Mouse (Mus musculus) CD4-positive, CD25-positive, alpha-beta regulatory T cell, adult 4 months (primary cell): Measurements from ENCODE around the gene Mdga1. TPM values are rescaled to one million over a fixed set of nuclear protein-coding genes. Genes with fewer than 3 reads are reported as not detected.

ENCODE experiments used
- ATAC-seq: one replicate; pipeline ENCODE4 v1.8.0; 2017
- polyA plus RNA-seq, 2 experiments: library from polyadenylated mRNA; unstranded; fragments of 100-300 nt; shearing (Covaris generic); gene quantifications; one replicate each; pipeline ENCODE4 v1.2.1; 2017

The Mdga1 gene
- polyA plus RNA-seq, 2 experiments from 2014 or later, result not detected

- ATAC-seq, result no peak
These were observed 86.5 kb downstream of the Mdga1 start for GRCm38 (mm10) chr17:29883351-29883750.

DNA sequence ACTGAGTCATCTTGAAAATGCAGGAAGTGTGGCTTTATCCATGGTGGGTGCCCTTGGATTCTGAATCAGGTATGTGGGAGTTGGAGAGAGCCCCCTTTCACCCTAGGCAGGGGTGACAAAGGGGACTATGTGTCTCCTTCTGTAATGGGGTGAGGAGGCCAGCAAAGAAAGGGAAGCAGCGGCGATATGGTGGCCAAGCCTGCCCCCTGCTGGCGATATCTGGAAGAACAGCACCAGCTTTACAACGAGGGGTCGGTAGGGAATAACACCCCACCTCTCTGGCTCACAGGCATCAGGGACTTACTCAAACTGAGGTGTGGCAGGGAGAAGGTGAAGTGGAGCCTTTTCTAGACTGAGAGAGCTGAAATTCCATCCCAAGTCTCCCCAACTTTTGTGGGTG lies 87.0 kb downstream of the Mdga1 start:
- ATAC-seq, result peak; percentile 32

GRCm38 (mm10) chr17:29880251-29880650 lies 89.6 kb downstream of the Mdga1 start:
- ATAC-seq, result no peak

GRCm38 (mm10) chr17:29878990-29879389 lies 90.9 kb downstream of the Mdga1 start:
- ATAC-seq, result no peak

GRCm38 (mm10) chr17:29874082-29874679 lies 95.7 kb downstream of the Mdga1 start:
- ATAC-seq, result no peak

DNA sequence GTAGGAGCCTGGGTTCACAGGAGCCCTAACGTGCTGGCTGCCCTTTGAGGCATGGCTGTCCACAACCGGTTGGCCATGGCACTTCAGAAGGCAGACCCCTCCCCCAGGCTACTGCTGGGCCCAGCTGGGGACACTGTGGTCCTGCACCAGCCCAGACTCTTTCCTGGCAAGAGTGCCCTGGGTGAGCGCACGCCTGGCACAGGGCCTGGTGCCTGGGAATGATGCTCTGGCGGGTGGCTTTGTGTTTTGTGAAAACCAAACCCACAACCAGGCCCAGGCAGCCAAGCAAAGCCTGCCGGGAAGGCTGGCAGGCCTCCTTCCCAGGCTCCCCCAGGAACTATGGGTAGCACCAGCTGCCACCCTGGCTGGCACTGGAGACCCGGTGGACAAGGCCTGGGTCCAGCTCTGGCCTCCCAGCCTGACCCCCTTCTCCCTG lies 96.3 kb downstream of the Mdga1 start:
- no peak for ATAC-seq

- no peak for ATAC-seq
These were observed 99.6 kb downstream of the Mdga1 start for GRCm38 (mm10) chr17:29870316-29870715.

DNA sequence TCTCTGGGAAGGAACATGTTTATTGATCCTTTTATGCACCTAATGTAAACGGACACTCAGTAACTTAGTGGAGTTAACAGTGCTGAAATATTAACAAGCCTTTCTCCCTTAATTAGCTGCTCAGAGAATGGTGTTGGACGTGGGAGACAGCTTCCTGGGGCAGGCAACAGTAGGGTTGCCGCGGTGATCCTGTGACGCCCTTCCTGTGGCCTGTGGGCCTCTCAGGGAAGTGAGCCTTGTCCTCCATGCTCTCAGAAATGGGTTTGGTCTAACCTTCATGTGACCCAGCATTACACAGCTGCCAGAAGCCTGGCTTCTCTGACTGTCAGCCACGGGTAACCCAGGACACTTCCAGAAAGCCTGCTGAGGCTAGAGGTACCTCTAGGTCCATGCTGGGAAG lies 104.0 kb downstream of the Mdga1 start:
- ATAC-seq, result no peak

GRCm38 (mm10) chr17:29864440-29864839 lies 105.4 kb downstream of the Mdga1 start:
- ATAC-seq, result no peak

DNA sequence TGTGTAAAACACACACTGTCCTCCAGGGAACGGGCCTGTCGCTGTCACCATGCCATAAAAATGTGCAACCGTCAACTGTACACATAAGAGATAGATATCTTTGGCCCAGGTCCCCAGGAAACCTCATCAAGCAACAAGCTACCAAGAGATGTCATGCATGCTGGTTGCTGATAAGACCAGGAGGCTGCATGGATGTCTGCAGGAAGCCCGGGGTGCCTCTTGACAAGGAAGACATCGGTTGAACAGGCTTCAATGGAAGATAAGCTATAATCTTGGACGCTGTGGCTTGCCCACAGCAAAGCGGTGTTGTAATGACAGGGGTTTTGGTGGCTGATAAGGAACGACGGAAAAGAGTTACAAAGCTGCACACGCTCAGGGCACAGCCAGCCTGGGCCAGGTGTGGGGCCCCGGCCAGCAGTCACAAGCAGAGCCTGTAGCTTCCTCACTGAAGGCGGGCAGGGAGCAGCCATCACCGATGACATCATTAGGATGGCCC lies 110.1 kb downstream of the Mdga1 start:
- no peak for ATAC-seq

DNA sequence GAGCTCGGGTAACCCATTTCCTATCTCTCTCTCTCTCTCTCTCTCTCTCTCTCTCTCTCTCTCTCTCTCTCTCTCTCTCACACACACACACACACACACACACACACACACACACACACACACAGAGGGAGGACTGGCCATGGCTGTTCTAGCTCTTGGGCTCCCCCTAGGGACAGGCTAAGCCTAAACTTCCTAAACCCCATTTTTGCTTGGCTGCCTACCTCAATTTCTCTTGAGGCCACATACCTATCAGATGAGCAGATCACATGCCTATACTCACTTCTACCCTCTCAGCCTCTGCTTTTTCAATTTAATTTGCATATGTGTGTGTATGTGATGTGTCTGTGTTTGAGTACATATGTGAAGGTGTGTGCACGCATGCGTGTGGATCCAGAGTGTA lies 111.1 kb downstream of the Mdga1 start:
- ATAC-seq, result no peak

GRCm38 (mm10) chr17:29855702-29856580 lies 113.9 kb downstream of the Mdga1 start:
- ATAC-seq, result no peak

DNA sequence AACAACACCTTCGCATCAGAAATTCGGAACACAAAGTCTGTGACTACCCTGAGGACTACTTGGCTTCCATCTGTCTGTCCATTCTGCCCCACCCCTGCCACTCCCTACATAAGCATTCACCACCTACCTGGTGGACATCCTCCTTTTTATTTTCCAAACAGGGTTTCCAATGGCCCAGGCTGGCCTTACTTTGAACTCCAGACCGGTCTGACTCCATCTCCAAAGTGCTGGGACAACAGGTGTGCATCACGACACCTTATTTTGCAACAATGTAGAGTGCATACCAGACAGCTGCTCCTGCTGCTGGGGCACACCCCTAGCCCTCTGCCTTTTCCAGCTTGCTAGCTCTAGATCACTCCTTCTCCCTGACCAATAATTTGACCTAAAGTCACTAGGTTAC lies 115.1 kb downstream of the Mdga1 start:
- ATAC-seq, result no peak

DNA sequence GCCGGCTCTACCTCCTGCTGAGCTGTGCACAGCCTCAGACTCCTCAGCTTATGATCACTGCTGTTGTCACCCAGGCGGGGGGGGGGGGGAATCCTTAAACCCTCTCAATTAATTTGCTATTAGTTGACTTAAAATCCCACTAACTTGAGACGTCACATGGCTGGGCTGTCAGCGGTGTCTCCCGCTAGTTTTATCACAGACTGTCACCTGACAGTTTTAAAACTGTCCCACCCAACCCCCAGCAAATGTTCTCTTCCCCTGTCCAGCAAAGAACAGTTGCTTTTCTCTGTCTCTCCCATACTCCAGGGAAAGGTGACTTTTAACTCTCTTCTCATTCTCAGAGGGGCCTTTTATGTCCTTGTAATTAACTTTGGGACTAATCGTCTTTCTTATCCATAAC lies 115.5 kb downstream of the Mdga1 start:
- no peak for ATAC-seq

GRCm38 (mm10) chr17:29852846-29853486 lies 116.9 kb downstream of the Mdga1 start:
- ATAC-seq, result no peak

- no peak for ATAC-seq
These were observed 120.5 kb downstream of the Mdga1 start for GRCm38 (mm10) chr17:29849436-29849797.

- peak; percentile 71 for ATAC-seq
These were observed 121.0 kb downstream of the Mdga1 start for GRCm38 (mm10) chr17:29848793-29849435.

GRCm38 (mm10) chr17:29847291-29847690 lies 122.6 kb downstream of the Mdga1 start:
- ATAC-seq, result no peak

DNA sequence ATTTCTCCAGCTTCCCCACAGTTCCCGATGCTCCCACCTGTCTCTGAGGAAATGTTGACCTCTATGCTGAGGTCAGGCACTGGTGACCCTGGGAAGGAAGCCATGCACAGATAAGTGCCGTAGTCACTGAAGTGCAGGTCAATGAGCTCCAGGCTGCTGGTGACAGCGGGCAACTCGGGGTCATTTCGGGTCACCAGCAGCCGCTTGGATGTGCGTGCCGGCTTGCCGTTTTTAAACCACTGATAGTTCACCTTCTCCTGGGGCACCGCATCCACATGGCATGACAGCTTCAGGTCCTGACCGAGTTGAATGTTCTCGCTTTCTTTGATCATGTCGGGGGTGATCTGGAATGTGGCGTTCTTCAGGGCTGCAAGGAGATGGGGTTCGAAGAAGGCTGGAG lies 123.6 kb downstream of the Mdga1 start:
- ATAC-seq, result no peak

- ATAC-seq, result no peak
These were observed 124.9 kb downstream of the Mdga1 start for GRCm38 (mm10) chr17:29844949-29845348.

DNA sequence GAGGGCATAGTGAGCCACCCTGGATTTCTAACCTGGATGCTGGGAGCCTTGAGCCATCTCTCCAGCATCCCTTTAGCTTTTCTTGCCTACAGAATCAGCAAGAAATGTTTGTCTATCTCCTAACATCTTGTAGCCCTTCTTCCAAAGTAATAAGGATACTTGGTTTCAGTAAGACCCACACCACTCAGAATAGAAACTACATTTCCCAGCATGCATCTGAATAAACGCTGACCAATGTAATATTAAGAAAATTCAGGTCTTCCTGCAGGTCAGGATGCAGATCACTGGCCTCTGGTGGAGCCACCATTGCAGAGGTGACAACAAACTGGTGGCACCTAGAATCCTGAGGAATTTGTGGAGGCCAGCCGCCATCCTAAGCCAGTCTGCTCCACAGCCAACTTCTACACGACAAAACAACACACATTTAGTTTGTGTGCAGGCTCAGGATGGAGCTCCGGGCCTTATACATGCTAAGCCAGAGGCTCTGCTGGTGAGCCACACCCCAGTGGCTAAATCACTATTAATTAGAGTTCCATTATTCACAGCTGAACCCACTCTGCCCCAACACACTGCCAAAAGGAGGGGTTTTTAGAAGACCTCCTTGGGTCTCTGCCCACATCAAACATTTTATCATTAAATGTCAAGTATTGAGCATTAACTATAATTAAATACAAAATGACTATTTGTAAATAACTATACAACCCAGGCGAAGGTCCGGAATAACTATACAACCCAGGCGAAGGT lies 126.3 kb downstream of the Mdga1 start:
- no peak for ATAC-seq
